Mouse (Mus musculus) layer of hippocampus, postnatal 25 days (tissue): ENCODE data around the gene Lmx1a. TPM values are rescaled to one million over a fixed set of nuclear protein-coding genes. Genes with fewer than 3 reads are reported as not detected.

Experiments used
- DNase-seq, 2 experiments: peaks; one replicate each; pipeline ENCODE4 v3.0.0; 2022; ENCODE audit warnings: mixed read lengths in 2 of 2, low spot score in 1 of 2; ENCODE audit errors: extremely low spot score in 1 of 2
- total RNA-seq, 2 experiments: library from RNA; stranded (reverse); gene quantifications; 2 replicates each; pipeline ENCODE4 v1.2.3; 2021

Lmx1a gene
- total RNA-seq, 2 experiments from 2014 or later, result 0.07 to 0.09 TPM

GRCm38 (mm10) chr1:167872028-167872427, 183.0 kb downstream of the Lmx1a start:
- DNase-seq, result no peak

DNA sequence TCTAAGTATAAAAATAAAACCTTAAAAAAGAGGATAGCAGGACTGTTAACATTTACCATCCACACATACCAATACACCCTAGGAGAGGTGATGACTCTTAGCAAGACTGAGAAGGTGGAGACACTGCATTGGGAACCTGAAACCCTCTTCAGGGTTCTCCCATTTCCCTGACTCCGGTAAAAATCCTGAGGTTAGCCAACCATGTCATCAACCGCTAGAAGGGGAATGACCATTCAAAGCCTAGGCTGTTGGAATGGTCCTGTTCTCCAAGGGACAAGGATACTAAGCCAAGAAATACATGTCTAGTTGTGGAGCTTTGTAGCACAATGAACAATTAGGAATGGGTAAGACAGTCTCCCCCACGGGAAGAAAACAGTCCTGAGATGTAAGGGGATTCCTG, 185.1 kb downstream of the Lmx1a start:
- DNase-seq, result no peak

DNA sequence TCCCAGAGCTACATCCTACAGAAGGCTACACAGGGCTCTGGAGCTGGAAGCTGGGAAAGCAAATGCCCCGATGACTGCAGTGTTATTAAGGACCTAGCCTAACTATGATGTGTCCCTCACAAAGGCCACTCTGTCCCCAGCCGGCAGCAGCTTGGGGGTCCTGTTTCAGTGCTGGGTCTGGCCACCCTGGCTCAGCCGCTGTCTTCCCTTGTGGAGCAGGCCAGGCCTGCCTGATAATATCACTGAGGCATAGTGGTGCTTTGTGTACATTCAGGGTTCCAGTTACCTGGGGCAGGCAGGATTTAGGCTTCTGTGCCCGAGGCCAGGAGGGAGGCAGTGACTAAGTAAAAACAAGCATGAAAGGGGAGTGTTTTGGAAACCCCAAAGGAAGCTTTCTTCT, 188.9 kb downstream of the Lmx1a start:
- no peak for DNase-seq

DNA sequence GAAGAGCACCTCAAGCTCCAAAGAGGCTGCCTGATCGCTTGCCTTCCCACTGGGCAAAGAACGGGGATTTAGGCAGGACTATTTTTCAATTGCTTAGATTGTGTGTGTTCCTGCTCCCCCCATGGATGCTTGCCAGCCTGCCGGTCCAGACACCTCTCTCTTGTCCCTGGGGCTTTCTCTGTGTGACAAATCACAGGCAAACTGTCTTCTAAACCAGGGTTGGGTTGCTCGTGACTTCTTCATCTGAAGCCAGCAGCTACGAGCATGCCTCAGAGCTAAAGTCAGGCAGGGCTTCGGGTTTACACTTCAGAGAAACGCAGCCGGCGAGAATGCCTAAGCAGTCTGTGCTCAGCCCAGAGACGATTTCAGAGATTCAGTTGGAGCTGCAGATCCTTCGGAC, 189.3 kb downstream of the Lmx1a start:
- DNase-seq, result no peak

GRCm38 (mm10) chr1:167885776-167886175, 196.7 kb downstream of the Lmx1a start:
- DNase-seq, result no peak

DNA sequence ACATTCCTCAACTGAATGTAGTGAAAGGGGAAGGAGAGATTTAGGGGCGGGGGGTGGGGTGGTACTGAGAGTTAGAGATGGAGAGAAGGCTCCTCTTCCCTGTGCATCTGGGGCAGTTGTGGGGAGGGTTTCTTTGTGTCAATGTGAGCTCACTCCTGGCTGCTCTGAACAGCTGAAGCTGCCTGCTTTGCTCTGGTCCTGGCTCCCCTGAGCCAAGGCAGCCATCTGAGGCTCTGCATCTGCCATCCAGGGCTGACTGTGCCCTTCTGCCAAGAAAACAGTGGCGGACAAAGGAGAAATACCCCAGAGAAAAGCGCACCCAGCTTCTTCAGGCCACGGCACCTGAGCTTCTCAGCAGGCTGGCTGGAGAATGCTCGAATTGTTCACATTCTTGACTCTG, 199.1 kb downstream of the Lmx1a start:
- DNase-seq, result no peak

GRCm38 (mm10) chr1:167888816-167889215, 199.8 kb downstream of the Lmx1a start:
- no peak for DNase-seq

GRCm38 (mm10) chr1:167896234-167896633, 207.2 kb downstream of the Lmx1a start:
- DNase-seq, result peak in 1 of 2 experiments; percentile 41

Other genes starting within 250 kb of the Lmx1a start
- gene Lrrc52, start 222.5 kb upstream of the Lmx1a start, total RNA-seq, result not detected
- gene Rxrg, start 90.9 kb upstream of the Lmx1a start, total RNA-seq, result 1 to 10 TPM; 5.9 to 8.1 TPM